Mouse (Mus musculus): ENCODE measurements at regions not wholly inside any gene's neighbourhood (a gene's known extent, or its start where the extent isn't known, plus 50 kb on each side); places are given as distances from the start of the nearest gene placed in this dataset.

GRCm38 (mm10) chr13:99573021-99573420, 56.7 kb upstream of the Map1b start:
- Histone ChIP-seq H3K4me3 (ENCODE audit: extremely low read depth, insufficient read depth, insufficient read length) (no peak overlapping the region), H3K27me3 (ENCODE audit: control insufficient read depth, insufficient read depth, low read length) (no peaks in the 10 kb centered on the region; the same call in 1 of the 2 replicates), H3K27ac (ENCODE audit: insufficient read depth, low read length) (no peak overlapping the region), H3K36me3 (ENCODE audit: control insufficient read depth, insufficient read depth, low read length) (no peaks in the 10 kb centered on the region), H3K4me1 (ENCODE audit: control insufficient read depth, insufficient read depth, insufficient read length) (no peaks in the 10 kb centered on the region)
- DNase-seq (ENCODE audit: low read depth in 1 of 2, low spot score in 2 of 2), result no peak
- 78% methylated on average over 7 of the region's 7 CpGs for WGBS
- TF ChIP-seq CTCF (IDR thresholded peaks at IDR 0.05; ENCODE audit: extremely low read depth, insufficient read depth, insufficient read length, insufficient replicate concordance), result no peak
- TF ChIP-seq POLR2A (IDR thresholded peaks at IDR 0.05; ENCODE audit: low read depth, low read length), result no peak

- WGBS, result 86% methylated on average over 5 of the region's 5 CpGs
- Histone ChIP-seq H3K36me3 (ENCODE audit: control insufficient read depth, insufficient read depth, low read length) (no peaks in the 10 kb centered on the region), H3K4me1 (ENCODE audit: control insufficient read depth, insufficient read depth, insufficient read length) (no peaks in the 10 kb centered on the region), H3K4me3 (ENCODE audit: extremely low read depth, insufficient read depth, insufficient read length) (no peak overlapping the region), H3K27ac (ENCODE audit: insufficient read depth, low read length) (no peak overlapping the region), H3K27me3 (ENCODE audit: control insufficient read depth, insufficient read depth, low read length) (no peaks in the 10 kb centered on the region)
- no peak for DNase-seq (ENCODE audit: low read depth in 1 of 2, low spot score in 2 of 2)
- no peak for TF ChIP-seq POLR2A (IDR thresholded peaks at IDR 0.05; ENCODE audit: low read depth, low read length)
- no peak for TF ChIP-seq CTCF (IDR thresholded peaks at IDR 0.05; ENCODE audit: extremely low read depth, insufficient read depth, insufficient read length, insufficient replicate concordance)
These were observed 56.0 kb upstream of the Map1b start for GRCm38 (mm10) chr13:99572381-99572780.
